In genomic region chr7:49842366-49843282, GRCm38 (mm10) we compare ENCODE assay signal across 8 mouse cellular contexts.
DNase-seq lines count a peak whose midpoint lies in the region; ATAC-seq lines count a peak whose summit lies in the region.
"Had no signal": no experiment of that assay in that cellular context is flagged by ENCODE, and none has a peak within 500 bp of the region (broad histone marks: within the 10 kb centered on the region; RNA-seq: fewer than 3 reads in every experiment).

No protein-coding gene starts in this region.

- no peaks in the 10 kb centered on the region for H3K27me3 ChIP-seq in forebrain, embryonic 15.5 days
- H3K27me3 ChIP-seq: liver, embryonic 15.5 days had no signal

- peaks cover 15% of the 10 kb centered on the region for H3K4me1 ChIP-seq in forebrain, embryonic 15.5 days
- H3K4me1 ChIP-seq: liver, embryonic 15.5 days had no signal

- H3K36me3 ChIP-seq in forebrain, embryonic 15.5 days, result no peaks in the 10 kb centered on the region

- H3K27ac ChIP-seq in forebrain, embryonic 15.5 days (replicated peaks), result peak overlapping the region; percentile 62
- H3K27ac ChIP-seq: liver, embryonic 15.5 days had no signal

- peak; percentile 87 for ATAC-seq in forebrain, embryonic 15.5 days (replicated peaks)

- peak overlapping the region; percentile 29 for H3K4me2 ChIP-seq in forebrain, embryonic 15.5 days (replicated peaks)
- H3K4me2 ChIP-seq: liver, embryonic 15.5 days had no signal

- H3K4me3 ChIP-seq in forebrain, embryonic 15.5 days, result peak overlapping the region; percentile 7
- H3K4me3 ChIP-seq: liver, embryonic 15.5 days had no signal

- peak; percentile 46 for DNase-seq in urinary bladder, postnatal 14 days (ENCODE audit: low spot score)
- no peak for DNase-seq in urinary bladder, postnatal 36 days (ENCODE audit: low spot score in 2 of 2)
- peak; percentile 21 to 31 for DNase-seq in layer of hippocampus, postnatal 36 days
- peak; percentile 10 for DNase-seq in ovary, postnatal 14 days (ENCODE audit: low spot score)
- DNase-seq in adrenal gland, postnatal 25 days, result no peak
- DNase-seq in gastrocnemius, postnatal 25 days, result no peak

- no peak overlapping the region; the same call in 1 of the 2 replicates for H3K9ac ChIP-seq in forebrain, embryonic 15.5 days (replicated peaks)
- H3K9ac ChIP-seq: liver, embryonic 15.5 days had no signal

- no peaks in the 10 kb centered on the region for H3K9me3 ChIP-seq in forebrain, embryonic 15.5 days
- H3K9me3 ChIP-seq: liver, embryonic 15.5 days had no signal

- 10% methylated on average over 11 of the region's 11 CpGs for WGBS in forebrain, embryonic 15.5 days

Comparison
In these comparisons a context has a peak if more than half of its experiments do, and no peak if none do; other contexts are left out.
1. DNase-seq: peak in urinary bladder, postnatal 14 days (single experiment), layer of hippocampus, postnatal 36 days (2 of 2) and ovary, postnatal 14 days (single experiment); none in urinary bladder, postnatal 36 days (0 of 2), adrenal gland, postnatal 25 days (single experiment) and gastrocnemius, postnatal 25 days (single experiment).